Mouse (Mus musculus) thymus, adult 2 months (tissue): ENCODE data around the gene Creg1. TPM values are rescaled to one million over a fixed set of nuclear protein-coding genes. Genes with fewer than 3 reads are reported as not detected.
A peak's percentile ranks its signal among the peaks of the same experiment; 100 is the strongest.

Experiments used
- DNase-seq: peaks from one replicate; pipeline ENCODE4 v3.0.0; 2021
- H3K27ac ChIP-seq: fragments of 200-500 bp; 2 replicates; pipeline ENCODE4 v1.5.1; 2012; ENCODE audit warnings: low read length, control low read depth; ENCODE audit not compliant: control insufficient read depth, insufficient read depth
- H3K27me3 ChIP-seq: fragments of 200-500 bp; 2 replicates; pipeline ENCODE4 v1.6.1; 2012; ENCODE audit warnings: mild to moderate bottlenecking, low read length, moderate library complexity, mixed read lengths; ENCODE audit not compliant: control insufficient read depth, insufficient read depth
- H3K36me3 ChIP-seq: fragments of 200-500 bp; 2 replicates; pipeline ENCODE4 v1.6.1; 2012; ENCODE audit warnings: mild to moderate bottlenecking, low read length, moderate library complexity; ENCODE audit not compliant: control insufficient read depth, insufficient read depth
- H3K4me1 ChIP-seq: fragments of 200-500 bp; replicated peaks from 2 replicates; pipeline ENCODE4 v1.6.1; 2012; ENCODE audit warnings: low read length; ENCODE audit not compliant: control insufficient read depth, insufficient read depth
- H3K4me3 ChIP-seq: fragments of 200-500 bp; 2 replicates; pipeline ENCODE4 v1.5.1; 2012; ENCODE audit warnings: mild to moderate bottlenecking, low read length, control low read depth, moderate library complexity; ENCODE audit not compliant: control insufficient read depth, insufficient read depth
- CTCF ChIP-seq: fragments of 200-500 bp; IDR thresholded peaks from 2 replicates; pipeline ENCODE4 v1.5.1; 2012; ENCODE audit warnings: mild to moderate bottlenecking, control low read depth, low read length, moderate library complexity, borderline replicate concordance; ENCODE audit not compliant: control insufficient read depth, poor library complexity, insufficient read depth; ENCODE audit errors: extremely low read depth
- POLR2A ChIP-seq: fragments of 200-500 bp; IDR thresholded peaks from 2 replicates; pipeline ENCODE4 v1.6.1; 2012; ENCODE audit warnings: mild to moderate bottlenecking, low read length, control low read depth, moderate library complexity; ENCODE audit not compliant: control insufficient read depth, poor library complexity, insufficient read depth; ENCODE audit errors: extremely low read depth
- WGBS: fragments of 180-500 bp; shearing (Covaris S2); methylation state at CpG from one replicate; pipeline ENCODE4 v1.1.7; 2018; 5-methylcytosine and 5-hydroxymethylcytosine counted together
- polyA plus RNA-seq: library from polyadenylated mRNA; depleted of rRNA; stranded (reverse); fragments of >200 nt; gene quantifications from 2 replicates; pipeline ENCODE4 v1.2.3, GENCODE M21; 2012

Creg1 gene
- polyA plus RNA-seq, 1 experiment, result 43.2 TPM

DNA sequence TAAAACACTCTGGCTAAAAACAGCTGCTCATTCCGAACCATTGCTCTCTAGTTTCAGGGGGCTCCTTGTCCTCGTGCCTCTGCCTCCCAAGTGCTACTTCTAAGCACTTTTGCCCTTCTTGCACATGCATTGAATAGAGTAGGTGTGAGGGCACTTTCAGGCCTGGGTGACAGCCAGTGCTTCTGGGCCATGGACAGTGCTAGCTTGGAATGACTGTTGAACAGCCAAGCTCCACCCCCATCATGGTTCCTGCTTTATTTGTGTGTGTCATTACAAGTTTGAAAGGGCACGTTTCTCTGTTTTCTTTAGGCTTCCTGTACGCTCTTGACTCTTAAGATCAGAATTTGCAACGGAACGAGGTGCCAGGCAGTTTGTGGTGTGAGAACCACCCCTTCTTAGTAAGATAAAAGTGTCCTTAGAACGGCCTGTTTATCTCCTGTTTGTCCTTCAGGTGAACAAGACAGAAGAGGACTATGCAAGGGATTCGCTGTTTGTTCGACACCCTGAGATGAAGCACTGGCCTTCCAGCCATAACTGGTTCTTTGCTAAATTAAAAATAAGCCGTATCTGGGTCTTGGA, 6.7 kb downstream of the Creg1 start:
- Histone ChIP-seq H3K36me3 (no peaks in the 10 kb centered on the region), H3K27me3 (no peaks in the 10 kb centered on the region), H3K27ac (no peak overlapping the region), H3K4me3 (no peak overlapping the region), H3K4me1 (no peaks in the 10 kb centered on the region)
- no peak for DNase-seq
- TF ChIP-seq CTCF (no peak), POLR2A (no peak)
- 93% methylated on average over 10 of the region's 10 CpGs for WGBS

DNA sequence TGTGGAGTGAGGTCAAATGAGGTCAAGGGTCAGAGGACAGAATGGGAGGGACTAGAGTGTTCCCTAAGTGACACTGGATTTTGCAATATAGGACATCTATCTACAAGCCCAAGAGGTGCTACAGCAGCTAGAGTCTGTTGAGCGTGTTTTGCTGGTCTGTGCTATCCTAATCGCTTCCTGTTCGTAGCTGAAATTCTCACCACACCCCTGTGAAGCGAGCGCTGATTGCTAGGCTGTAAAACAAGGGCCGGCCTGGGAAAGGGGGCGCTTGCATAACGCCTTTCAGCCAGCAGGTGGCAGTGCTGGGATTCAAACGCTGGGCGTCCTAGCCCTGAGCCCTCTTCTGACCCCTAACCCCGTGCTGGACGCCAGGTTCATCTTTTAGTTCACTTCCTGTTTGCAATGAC, 7.9 kb downstream of the Creg1 start:
- Histone ChIP-seq H3K4me1 (peaks cover 5% of the 10 kb centered on the region), H3K4me3 (no peak overlapping the region), H3K36me3 (no peaks in the 10 kb centered on the region), H3K27me3 (no peaks in the 10 kb centered on the region), H3K27ac (no peak overlapping the region)
- DNase-seq, result peak; percentile 81
- 4% methylated on average over 12 of the region's 12 CpGs for WGBS
- TF ChIP-seq POLR2A (no peak), CTCF (peak; percentile 91)

DNA sequence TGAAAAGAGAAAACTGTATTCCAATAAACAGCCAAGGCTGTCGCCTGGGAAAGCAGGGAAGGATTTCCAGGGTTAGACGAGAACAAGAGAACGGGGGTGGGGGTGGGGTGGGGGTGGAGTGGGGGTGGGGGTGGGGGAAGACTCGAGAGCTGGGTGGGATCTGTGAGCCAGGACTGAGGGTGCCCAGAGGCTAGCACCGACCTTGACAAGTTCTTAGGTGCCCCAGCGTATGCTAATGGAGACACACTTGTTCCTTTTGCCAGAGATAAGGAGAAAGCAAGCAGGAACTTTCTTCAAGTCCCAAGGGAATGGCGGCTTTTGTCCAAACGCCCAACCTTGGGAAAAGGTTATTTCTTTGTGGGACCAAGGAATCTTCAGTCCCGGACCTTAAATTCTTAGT, 8.5 kb downstream of the Creg1 start:
- peaks cover 5% of the 10 kb centered on the region for H3K4me1 ChIP-seq
- no peak overlapping the region for H3K27ac ChIP-seq
- no peaks in the 10 kb centered on the region for H3K27me3 ChIP-seq
- 82% methylated on average over 9 of the region's 9 CpGs for WGBS
- TF ChIP-seq CTCF (no peak), POLR2A (no peak)
- H3K36me3 ChIP-seq, result no peaks in the 10 kb centered on the region
- DNase-seq, result no peak
- H3K4me3 ChIP-seq, result no peak overlapping the region

DNA sequence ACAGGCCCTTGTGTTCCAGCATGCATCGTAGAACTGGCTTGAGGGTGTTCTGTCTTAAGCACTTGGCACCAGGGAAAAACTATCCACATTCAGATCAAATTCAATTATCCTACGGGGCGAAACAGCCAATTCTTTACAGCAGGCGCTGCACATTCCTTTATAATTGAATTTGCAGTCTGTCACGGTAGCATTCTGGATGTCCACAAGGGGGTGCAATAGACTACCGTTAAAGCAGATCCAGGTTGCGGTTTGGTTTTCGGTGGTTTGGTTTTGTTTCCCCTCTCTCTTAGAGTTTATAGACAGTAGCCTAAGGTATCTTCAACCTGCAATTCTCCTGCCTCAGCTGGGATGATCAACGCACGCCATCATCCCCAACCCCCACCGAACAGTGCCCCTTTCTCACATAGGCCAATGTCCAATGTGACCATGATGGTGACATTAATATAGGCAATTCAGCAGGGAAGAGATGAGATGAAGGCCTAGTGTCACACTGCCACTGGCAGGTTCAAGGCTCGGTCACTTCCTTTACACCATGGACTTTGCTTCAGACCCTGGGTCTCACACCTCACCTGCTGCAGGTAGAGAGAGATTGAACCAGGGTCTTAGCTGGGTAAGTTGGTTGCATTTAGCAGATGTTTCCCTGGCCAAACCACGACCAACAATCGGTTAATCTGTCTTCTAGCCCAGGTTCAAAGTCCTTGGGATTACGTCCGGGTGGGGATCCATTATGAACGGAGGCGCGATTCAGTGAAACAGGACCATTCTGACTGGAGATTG, 12.2 kb downstream of the Creg1 start:
- H3K36me3 ChIP-seq, result no peaks in the 10 kb centered on the region
- WGBS, result 35% methylated on average over 19 of the region's 19 CpGs
- no peaks in the 10 kb centered on the region for H3K27me3 ChIP-seq
- peak; percentile 73 for DNase-seq
- H3K27ac ChIP-seq, result no peak overlapping the region
- H3K4me1 ChIP-seq, result peaks cover 6% of the 10 kb centered on the region
- H3K4me3 ChIP-seq, result no peak overlapping the region
- TF ChIP-seq CTCF (no peak), POLR2A (no peak)

DNA sequence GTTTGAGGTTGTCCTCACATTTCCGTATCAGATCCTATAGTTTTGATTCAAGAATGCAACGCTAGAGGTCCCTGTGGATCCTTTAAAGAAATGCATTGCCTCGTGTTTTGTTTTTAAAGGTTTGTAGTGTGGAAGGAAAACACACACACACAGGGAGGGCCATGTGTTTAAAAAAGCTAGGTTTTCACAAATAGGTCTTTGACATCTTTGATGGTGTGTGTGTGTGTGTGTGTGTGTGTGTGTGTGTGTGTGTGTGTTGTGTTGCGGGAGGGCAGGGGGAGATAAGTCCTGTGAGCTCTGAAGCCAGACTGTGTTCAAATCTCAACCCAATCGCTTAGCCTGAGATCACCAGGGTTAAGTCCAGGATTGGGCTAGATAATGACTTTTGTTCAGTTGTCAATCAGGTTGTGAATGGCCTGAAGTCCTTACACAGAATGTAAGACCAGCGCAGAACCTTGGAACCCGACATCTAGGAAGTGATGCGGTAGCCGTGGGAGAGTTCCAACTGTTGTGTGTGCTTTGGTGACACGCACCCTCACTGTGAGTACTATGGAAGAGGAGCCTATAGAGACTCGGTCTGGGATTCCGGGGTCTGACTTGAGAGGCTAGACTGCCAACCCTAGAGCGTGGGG, 16.5 kb downstream of the Creg1 start:
- no peaks in the 10 kb centered on the region for H3K27me3 ChIP-seq
- no peaks in the 10 kb centered on the region for H3K36me3 ChIP-seq
- H3K4me3 ChIP-seq, result peak overlapping the region; percentile 54
- peaks cover 27% of the 10 kb centered on the region for H3K4me1 ChIP-seq
- peak; percentile 62 for DNase-seq
- peak overlapping the region; percentile 25 for H3K27ac ChIP-seq
- TF ChIP-seq CTCF (no peak), POLR2A (no peak)
- 2% methylated on average over 13 of the region's 13 CpGs for WGBS

DNA sequence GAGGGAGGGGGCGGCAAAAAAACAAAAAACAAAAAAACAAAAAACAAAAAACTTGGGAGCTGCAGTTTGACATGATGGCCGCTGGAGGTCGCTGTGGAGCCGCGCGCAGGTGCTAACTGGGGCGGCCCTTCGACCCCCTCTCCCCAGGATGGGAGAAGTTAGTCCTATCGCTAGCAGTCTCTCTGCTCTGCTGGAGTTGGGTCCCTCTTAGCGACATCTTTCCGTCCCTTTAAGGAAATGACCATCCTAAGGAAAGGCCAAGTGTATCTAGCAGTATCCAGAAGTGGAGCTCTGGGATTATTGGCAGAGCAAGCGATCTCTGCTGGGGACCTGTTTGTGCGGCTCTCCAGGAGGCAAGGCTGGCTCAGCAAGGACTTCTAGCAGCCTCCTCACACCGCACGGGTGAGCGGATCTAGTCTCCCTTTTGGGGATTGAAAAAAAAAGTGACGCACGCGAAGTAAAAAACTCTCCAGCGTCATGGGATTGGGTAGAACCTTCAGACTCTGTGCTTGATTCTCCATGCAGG, 17.1 kb downstream of the Creg1 start:
- peak; percentile 96 for TF ChIP-seq CTCF
- TF ChIP-seq POLR2A, result no peak
- Histone ChIP-seq H3K27me3 (no peaks in the 10 kb centered on the region), H3K4me3 (peak overlapping the region; percentile 54), H3K27ac (peak overlapping the region; percentile 92), H3K36me3 (no peaks in the 10 kb centered on the region), H3K4me1 (peaks cover 27% of the 10 kb centered on the region)
- WGBS, result 4% methylated on average over 20 of the region's 20 CpGs
- DNase-seq, result peak; percentile 66

DNA sequence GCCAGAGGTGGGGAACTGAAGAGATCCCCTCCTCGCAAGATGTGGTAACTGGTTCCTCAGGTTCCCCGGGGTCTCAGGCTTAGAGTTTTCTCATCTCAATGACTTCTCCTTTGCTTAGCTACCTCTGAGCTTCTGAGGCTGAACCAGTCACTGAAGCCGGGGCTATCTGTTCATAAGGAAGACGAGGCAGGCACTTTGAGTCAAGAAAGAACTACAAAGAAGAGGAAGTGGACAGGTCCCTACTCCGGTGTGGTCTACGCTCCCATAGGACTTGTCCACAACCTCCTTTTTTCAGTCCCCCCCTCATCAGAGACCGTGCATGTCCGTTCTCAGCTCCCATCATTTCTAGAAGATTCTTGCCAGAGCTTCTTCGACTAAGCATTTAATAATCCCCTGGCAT, 17.9 kb downstream of the Creg1 start:
- peak overlapping the region; percentile 54 for H3K4me3 ChIP-seq

More for the DNA sequence above, 17.9 kb downstream of the Creg1 start:
- no peak for DNase-seq
- WGBS, result 27% methylated on average over 9 of the region's 9 CpGs
- TF ChIP-seq POLR2A, result no peak
- no peak for TF ChIP-seq CTCF
- Histone ChIP-seq H3K27ac (peak overlapping the region; percentile 92), H3K27me3 (no peaks in the 10 kb centered on the region), H3K4me1 (peaks cover 22% of the 10 kb centered on the region), H3K36me3 (no peaks in the 10 kb centered on the region)
